Mouse (Mus musculus) hindbrain, embryonic 14.5 days (tissue): ENCODE results near the gene Nefh. TPM values are rescaled to one million over a fixed set of nuclear protein-coding genes. Genes with fewer than 3 reads are reported as not detected.

Source experiments
- ATAC-seq: fragments of 200-750 bp; cut with Nextera tagmentation; 2 replicates; pipeline ENCODE4 v1.8.0; 2017; ENCODE audit warnings: moderate number of reproducible peaks, mild to moderate bottlenecking, moderate TSS enrichment, moderate library complexity; ENCODE audit not compliant: low FRiP score
- DNase-seq: peaks from one replicate; pipeline ENCODE4 v3.0.0-alpha.2; 2015; ENCODE audit warnings: low spot score
- H3K27ac ChIP-seq: fragments of 300-500 bp; sonication (generic); 2 replicates; pipeline ENCODE4 v1.5.1; 2014; ENCODE audit warnings: mild to moderate bottlenecking, moderate library complexity
- H3K27me3 ChIP-seq: fragments of 300-500 bp; sonication (generic); 2 replicates; pipeline ENCODE4 v1.6.1; 2014; ENCODE audit warnings: mild to moderate bottlenecking, low read length, mixed read lengths; ENCODE audit not compliant: control insufficient read depth, insufficient read depth
- H3K36me3 ChIP-seq: fragments of 300-500 bp; sonication (generic); replicated peaks from 2 replicates; pipeline ENCODE4 v1.6.1; 2014; ENCODE audit not compliant: control insufficient read depth, insufficient read depth
- H3K4me1 ChIP-seq: fragments of 300-500 bp; sonication (generic); replicated peaks from 2 replicates; pipeline ENCODE4 v1.6.1; 2014; ENCODE audit warnings: antibody characterized with exemption, low read length, mixed read lengths; ENCODE audit not compliant: control insufficient read depth, insufficient read depth
- H3K4me2 ChIP-seq: fragments of 300-500 bp; sonication (generic); replicated peaks from 2 replicates; pipeline ENCODE4 v1.6.1; 2014; ENCODE audit warnings: mild to moderate bottlenecking, moderate library complexity
- H3K4me3 ChIP-seq: fragments of 300-500 bp; sonication (generic); replicated peaks from 2 replicates; pipeline ENCODE4 v1.5.1; 2014; ENCODE audit warnings: mild to moderate bottlenecking, low read length
- H3K9ac ChIP-seq: fragments of 300-500 bp; sonication (generic); 2 replicates; pipeline ENCODE4 v1.6.1; 2014
- H3K9me3 ChIP-seq: fragments of 300-500 bp; sonication (generic); 2 replicates; pipeline ENCODE4 v1.6.1; 2016; ENCODE audit warnings: low read length; ENCODE audit not compliant: control insufficient read depth
- WGBS: fragments of 180-500 bp; shearing (Covaris S2); extraction: QIAGEN DNeasy Blood & Tissue Kit; methylation state at CpG from one replicate; pipeline ENCODE4 v1.1.7; 2014; 5-methylcytosine and 5-hydroxymethylcytosine counted together
- polyA plus RNA-seq: library from polyadenylated mRNA; unstranded; fragments of >200 nt; fragmentation: Nextera tagmentation; extraction: Ambion mirVana; gene quantifications from 2 replicates; pipeline ENCODE4 v1.2.1, GENCODE M21; 2014

Nefh gene
- polyA plus RNA-seq, 1 experiment from 2014 or later = 11.8 TPM

DNA sequence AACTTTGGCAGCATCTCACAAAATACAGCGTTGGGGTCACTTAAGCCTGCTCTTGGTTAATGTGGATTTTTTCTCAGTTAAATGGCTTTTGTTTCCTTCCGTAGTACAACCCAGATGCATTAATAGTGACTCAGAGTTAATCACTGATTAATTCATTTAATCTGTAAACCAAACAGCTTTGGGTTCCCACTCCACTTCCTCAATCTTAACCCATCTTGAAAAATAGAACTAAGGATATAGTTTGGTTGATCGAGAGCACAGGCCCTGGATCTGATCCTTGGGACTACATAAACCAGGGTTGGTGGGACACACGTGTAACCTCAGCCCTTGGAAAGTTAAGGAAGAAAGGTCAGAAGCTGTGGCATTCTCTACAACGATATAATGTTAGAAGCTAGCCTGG, 11.6 kb downstream of the Nefh start:
- Histone ChIP-seq H3K4me3 (no peak overlapping the region), H3K4me1 (0 out of 2 replicates have a peak, but pooled peaks cover 3% of the 10 kb centered on the region), H3K27me3 (no peaks in the 10 kb centered on the region), H3K27ac (no peak overlapping the region), H3K9me3 (no peaks in the 10 kb centered on the region), H3K4me2 (no peak overlapping the region), H3K9ac (no peak overlapping the region), H3K36me3 (peaks cover 11% of the 10 kb centered on the region)
- ATAC-seq = no peak
- 85% methylated on average over 5 of the region's 5 CpGs for WGBS
- DNase-seq = no peak

DNA sequence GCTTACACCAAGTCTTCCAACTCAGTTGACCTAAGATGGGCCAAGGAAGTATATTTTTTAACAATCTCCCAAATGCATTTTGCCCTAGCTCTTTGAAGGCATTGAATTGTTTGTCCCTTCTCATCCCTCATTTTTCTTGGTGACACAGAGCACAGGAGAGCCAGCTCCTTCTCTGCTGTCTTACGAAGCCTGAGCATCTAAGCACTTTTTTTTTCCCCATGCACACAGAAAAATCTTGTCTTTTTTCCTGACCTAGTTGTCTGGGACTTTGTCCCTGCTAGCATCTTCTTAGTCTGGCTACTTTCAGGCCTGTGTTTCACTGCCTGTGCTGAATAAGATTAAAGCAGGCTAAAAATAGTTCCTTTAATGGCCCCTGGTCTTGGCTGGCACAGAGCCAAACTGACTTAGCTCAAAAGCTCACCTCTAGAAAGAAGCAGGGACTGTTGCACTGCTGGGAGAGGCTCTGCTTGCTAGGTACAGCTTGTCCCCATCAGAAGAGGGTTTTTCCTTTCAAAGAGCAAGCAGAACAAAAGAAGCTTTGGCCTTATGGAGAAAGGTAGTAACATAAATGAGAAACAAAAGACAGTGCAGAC, 16.8 kb downstream of the Nefh start:
- no peak overlapping the region for H3K9ac ChIP-seq
- H3K36me3 ChIP-seq = peaks cover 54% of the 10 kb centered on the region
- H3K4me1 ChIP-seq = 0 out of 2 replicates have a peak, but pooled peaks cover 7% of the 10 kb centered on the region
- peak overlapping the region; percentile 38 for H3K27ac ChIP-seq
- no peak for ATAC-seq
- no peak overlapping the region for H3K4me2 ChIP-seq
- no peaks in the 10 kb centered on the region for H3K27me3 ChIP-seq
- peak; percentile 38 for DNase-seq
- no peak overlapping the region for H3K4me3 ChIP-seq
- no peaks in the 10 kb centered on the region for H3K9me3 ChIP-seq
- WGBS = 75% methylated on average over 1 of the region's 1 CpGs

DNA sequence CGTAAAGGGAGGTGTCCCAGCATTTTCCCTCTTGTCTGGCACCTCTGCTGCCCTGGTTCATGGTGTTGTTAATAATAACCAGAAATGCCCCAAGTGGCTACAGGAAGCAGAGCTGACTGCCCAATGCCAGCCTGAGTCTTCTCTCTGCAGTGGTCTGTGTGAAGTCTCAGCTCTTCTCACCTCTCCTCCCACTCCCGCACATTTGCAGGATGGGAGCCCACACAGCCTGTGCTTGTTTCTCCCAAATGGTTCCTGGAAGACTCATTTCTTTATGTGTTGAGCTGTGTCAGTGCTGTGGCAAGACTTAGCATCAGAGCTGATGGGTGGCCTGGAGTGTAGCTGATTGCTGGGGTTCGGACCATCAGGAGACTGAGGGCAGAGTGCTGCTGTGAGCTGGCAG, 20.6 kb downstream of the Nefh start:
- Histone ChIP-seq H3K36me3 (peaks cover 88% of the 10 kb centered on the region), H3K4me2 (no peak overlapping the region), H3K9me3 (no peaks in the 10 kb centered on the region), H3K27me3 (no peaks in the 10 kb centered on the region), H3K4me3 (no peak overlapping the region), H3K27ac (no peak overlapping the region), H3K4me1 (0 out of 2 replicates have a peak, but pooled peaks cover 7% of the 10 kb centered on the region), H3K9ac (no peak overlapping the region)
- no peak for ATAC-seq
- no peak for DNase-seq
- WGBS = 95% methylated on average over 3 of the region's 3 CpGs

DNA sequence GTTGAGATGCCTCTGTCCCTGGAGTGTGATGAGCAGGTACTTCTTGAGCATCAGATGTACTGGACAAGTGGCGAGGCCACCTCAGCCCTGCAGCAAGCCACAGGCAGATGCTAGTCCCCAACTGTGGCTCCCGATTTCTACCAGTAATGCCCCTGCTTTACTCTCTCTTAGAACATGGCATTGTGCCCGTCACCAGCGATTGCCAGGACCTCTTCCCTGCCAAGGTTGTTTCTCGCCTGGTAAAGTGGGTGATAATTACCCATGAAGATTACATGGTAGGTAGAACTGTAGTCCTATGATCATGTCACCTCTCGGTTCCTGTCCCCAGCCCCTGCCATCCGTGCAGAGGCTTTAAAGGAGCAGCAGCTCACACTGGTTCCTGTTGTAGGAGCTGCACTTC, 26.1 kb downstream of the Nefh start:
- Histone ChIP-seq H3K27me3 (no peaks in the 10 kb centered on the region), H3K4me3 (no peak overlapping the region), H3K36me3 (peaks cover 99% of the 10 kb centered on the region), H3K27ac (no peak overlapping the region), H3K9me3 (no peaks in the 10 kb centered on the region), H3K4me2 (no peak overlapping the region), H3K9ac (no peak overlapping the region), H3K4me1 (no peaks in the 10 kb centered on the region)
- DNase-seq = no peak
- 90% methylated on average over 7 of the region's 7 CpGs for WGBS
- ATAC-seq = no peak

DNA sequence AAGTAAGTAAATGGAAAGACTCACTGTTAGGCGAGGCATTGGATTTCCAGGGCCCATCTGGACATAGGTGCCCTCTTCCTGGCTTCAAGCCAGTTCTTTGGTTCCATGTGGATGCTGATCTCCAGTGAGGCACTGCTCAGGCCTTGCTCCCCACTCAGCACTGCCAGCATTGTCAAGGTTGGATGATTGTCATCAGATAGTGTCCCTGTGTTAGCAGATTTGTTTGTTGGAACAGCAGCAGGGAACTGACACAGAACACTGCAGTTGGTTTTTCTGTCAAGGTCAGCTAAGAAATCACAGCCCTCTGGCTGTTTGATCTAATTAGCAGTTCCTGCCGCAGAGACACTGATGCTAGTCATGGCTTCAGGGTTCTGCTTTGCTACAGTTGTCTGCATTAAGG, 26.6 kb downstream of the Nefh start:
- no peaks in the 10 kb centered on the region for H3K27me3 ChIP-seq
- H3K4me2 ChIP-seq = no peak overlapping the region
- peaks cover 99% of the 10 kb centered on the region for H3K36me3 ChIP-seq
- no peak for ATAC-seq
- H3K4me3 ChIP-seq = no peak overlapping the region
- H3K27ac ChIP-seq = no peak overlapping the region
- 81% methylated on average over 2 of the region's 2 CpGs for WGBS
- H3K9me3 ChIP-seq = no peaks in the 10 kb centered on the region
- no peak for DNase-seq
- H3K4me1 ChIP-seq = no peaks in the 10 kb centered on the region
- no peak overlapping the region for H3K9ac ChIP-seq

DNA sequence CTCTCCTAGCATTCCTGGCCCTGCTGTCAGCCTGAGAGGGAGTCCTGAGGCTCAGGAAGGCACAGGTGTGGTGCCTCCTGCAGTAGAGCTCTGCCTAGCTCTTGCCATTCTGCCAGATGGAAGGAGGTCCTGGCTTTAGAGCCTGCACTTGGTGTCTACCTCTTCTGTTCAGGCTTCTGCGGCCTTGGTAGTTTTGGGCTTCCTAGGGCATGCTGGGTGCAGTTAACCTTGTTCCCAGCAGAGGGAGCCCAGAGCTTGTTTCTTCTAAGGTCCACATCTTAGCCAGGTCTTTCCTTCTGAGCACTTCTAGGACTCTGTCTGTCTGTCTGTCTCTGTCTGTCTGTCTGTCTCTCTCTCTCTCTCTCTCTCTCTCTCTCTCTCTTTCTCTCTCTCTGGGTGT, 31.8 kb downstream of the Nefh start:
- ATAC-seq (no peak), DNase-seq (peak; percentile 81)
- H3K36me3 ChIP-seq = peaks cover 93% of the 10 kb centered on the region
- H3K27me3 ChIP-seq = no peaks in the 10 kb centered on the region
- H3K4me3 ChIP-seq = no peak overlapping the region
- no peak overlapping the region for H3K27ac ChIP-seq
- H3K4me2 ChIP-seq = no peak overlapping the region
- 60% methylated on average over 1 of the region's 1 CpGs for WGBS
- H3K9me3 ChIP-seq = no peaks in the 10 kb centered on the region
- no peak overlapping the region for H3K9ac ChIP-seq
- no peaks in the 10 kb centered on the region for H3K4me1 ChIP-seq

DNA sequence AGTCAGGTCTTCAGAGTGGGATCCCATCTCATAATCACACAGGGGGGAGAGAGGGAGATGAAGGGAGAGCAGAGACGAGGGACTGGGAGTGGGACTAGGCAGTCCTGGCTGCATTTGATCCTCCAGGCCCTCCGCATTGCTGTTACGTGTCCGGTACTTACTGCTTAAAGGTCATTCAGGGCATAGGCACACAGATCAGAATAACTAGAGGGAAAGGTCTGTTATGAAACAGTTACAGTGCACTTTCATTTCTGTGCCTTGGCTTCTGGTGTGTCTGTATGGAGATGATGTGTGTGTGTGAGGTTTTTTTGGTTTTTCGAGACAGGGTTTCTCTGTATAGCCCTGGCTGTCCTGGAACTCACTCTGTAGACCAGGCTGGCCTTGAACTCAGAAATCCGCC, 41.6 kb downstream of the Nefh start:
- 96% methylated on average over 6 of the region's 6 CpGs for WGBS
- DNase-seq (no peak), ATAC-seq (no peak)
- H3K4me3 ChIP-seq = no peak overlapping the region
- H3K4me2 ChIP-seq = no peak overlapping the region
- H3K4me1 ChIP-seq = no peaks in the 10 kb centered on the region
- H3K27me3 ChIP-seq = no peaks in the 10 kb centered on the region
- H3K9ac ChIP-seq = no peak overlapping the region
- H3K36me3 ChIP-seq = peaks cover 89% of the 10 kb centered on the region
- H3K9me3 ChIP-seq = no peaks in the 10 kb centered on the region
- no peak overlapping the region for H3K27ac ChIP-seq

DNA sequence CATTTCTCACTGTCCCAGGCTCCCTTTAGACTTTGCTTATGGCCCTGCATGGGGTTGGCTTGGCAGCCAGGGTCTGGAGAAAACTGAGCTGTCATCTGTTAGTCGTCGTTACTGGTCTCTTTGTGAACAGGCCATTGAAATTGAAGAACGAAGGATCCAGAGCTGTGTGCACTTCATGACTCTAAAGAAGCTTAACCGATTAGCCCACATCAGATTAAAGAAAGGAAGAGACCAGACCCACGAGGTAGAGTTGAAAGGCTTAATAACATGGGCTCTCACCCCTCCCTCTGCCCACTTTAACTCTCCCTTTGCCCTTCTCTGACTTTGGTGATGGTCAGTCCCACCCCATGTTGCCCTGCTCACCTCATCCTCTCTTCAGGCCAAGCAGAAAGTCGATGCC, 45.9 kb downstream of the Nefh start:
- 91% methylated on average over 6 of the region's 6 CpGs for WGBS
- H3K27ac ChIP-seq = no peak overlapping the region

DNA sequence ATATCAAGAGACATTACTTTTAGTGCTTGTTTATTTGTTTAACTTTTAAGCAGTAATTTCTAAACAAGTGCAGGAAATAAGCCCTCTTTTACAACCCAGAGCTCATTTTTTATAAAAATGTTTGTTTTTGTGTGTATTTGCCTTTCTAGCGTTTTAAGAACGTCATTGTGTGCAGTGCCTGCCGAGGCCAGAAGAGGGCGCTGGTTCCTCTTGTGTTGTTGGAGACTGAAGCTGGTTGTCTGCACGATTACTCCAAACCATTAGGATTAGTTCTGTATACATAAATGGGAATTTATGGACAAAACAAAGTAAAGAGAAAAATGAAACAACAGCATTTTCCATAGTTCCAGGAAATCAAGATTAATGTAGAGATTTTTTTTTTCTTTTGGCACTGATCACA, 47.4 kb downstream of the Nefh start:
- no peak for ATAC-seq
- no peaks in the 10 kb centered on the region for H3K9me3 ChIP-seq
- DNase-seq = peak; percentile 29

More for the DNA sequence above, 45.9 kb downstream of the Nefh start:
- DNase-seq (no peak), ATAC-seq (no peak)
- Histone ChIP-seq H3K4me1 (no peaks in the 10 kb centered on the region), H3K4me3 (no peak overlapping the region), H3K9ac (no peak overlapping the region), H3K9me3 (no peaks in the 10 kb centered on the region), H3K27me3 (no peaks in the 10 kb centered on the region), H3K4me2 (no peak overlapping the region), H3K36me3 (peaks cover 70% of the 10 kb centered on the region)

More for the DNA sequence above, 47.4 kb downstream of the Nefh start:
- H3K9ac ChIP-seq = no peak overlapping the region
- H3K36me3 ChIP-seq = peaks cover 59% of the 10 kb centered on the region
- H3K4me2 ChIP-seq = no peak overlapping the region
- 76% methylated on average over 5 of the region's 5 CpGs for WGBS
- H3K4me1 ChIP-seq = peaks cover 6% of the 10 kb centered on the region
- no peak overlapping the region for H3K4me3 ChIP-seq
- H3K27me3 ChIP-seq = no peaks in the 10 kb centered on the region
- no peak overlapping the region for H3K27ac ChIP-seq
